Mouse (Mus musculus) neural tube, embryonic 14.5 days (tissue): ENCODE measurements at regions not wholly inside any gene's neighbourhood (a gene's known extent, or its start where the extent isn't known, plus 50 kb on each side); places are given as distances from the start of the nearest gene placed in this dataset.

Experiments
- ATAC-seq: fragments of 200-750 bp; cut with Nextera tagmentation; 2 replicates; pipeline ENCODE4 v1.8.0; 2017; ENCODE audit warnings: low read depth, mild to moderate bottlenecking, moderate TSS enrichment, moderate library complexity
- H3K27ac ChIP-seq: fragments of 300-500 bp; sonication (generic); 2 replicates; pipeline ENCODE4 v1.5.1; 2014; ENCODE audit warnings: low read depth, mild to moderate bottlenecking, control low read depth, low read length, moderate library complexity, mixed read lengths
- H3K27me3 ChIP-seq: fragments of 300-500 bp; sonication (generic); 2 replicates; pipeline ENCODE4 v1.6.1; 2014; ENCODE audit warnings: low read length; ENCODE audit not compliant: control insufficient read depth, insufficient read depth
- H3K36me3 ChIP-seq: fragments of 300-500 bp; sonication (generic); 2 replicates; pipeline ENCODE4 v1.6.1; 2014; ENCODE audit warnings: low read length, mixed read lengths; ENCODE audit not compliant: control insufficient read depth, insufficient read depth
- H3K4me1 ChIP-seq: fragments of 300-500 bp; sonication (generic); 2 replicates; pipeline ENCODE4 v1.6.1; 2014; ENCODE audit warnings: low read length; ENCODE audit not compliant: control insufficient read depth, insufficient read depth
- H3K4me2 ChIP-seq: fragments of 300-500 bp; sonication (generic); 2 replicates; pipeline ENCODE4 v1.6.1; 2014; ENCODE audit warnings: mild to moderate bottlenecking, low read depth, low read length, control low read depth
- H3K4me3 ChIP-seq: fragments of 300-500 bp; sonication (generic); 2 replicates; pipeline ENCODE4 v1.5.1; 2014; ENCODE audit warnings: low read depth, low read length, control low read depth, mixed read lengths
- H3K9ac ChIP-seq: fragments of 300-500 bp; sonication (generic); replicated peaks from 2 replicates; pipeline ENCODE4 v1.6.1; 2014; ENCODE audit warnings: low read depth, mild to moderate bottlenecking, control low read depth, low read length, mixed read lengths
- H3K9me3 ChIP-seq: fragments of 300-500 bp; sonication (generic); 2 replicates; pipeline ENCODE4 v1.6.1; 2016; ENCODE audit warnings: low read length; ENCODE audit not compliant: control insufficient read depth
- WGBS: fragments of 180-500 bp; shearing (Covaris S2); extraction: QIAGEN DNeasy Blood & Tissue Kit; methylation state at CpG from one replicate; pipeline ENCODE4 v1.1.7; 2014; 5-methylcytosine and 5-hydroxymethylcytosine counted together

GRCm38 (mm10) chr4:125917210-125917609 is 107.1 kb upstream of the Csf3r start:
- H3K36me3 ChIP-seq = no peaks in the 10 kb centered on the region
- H3K4me2 ChIP-seq = no peak overlapping the region
- 0 out of 2 replicates have a peak, but pooled peaks cover under 1% of the 10 kb centered on the region for H3K27me3 ChIP-seq
- 16% methylated on average over 6 of the region's 6 CpGs for WGBS
- ATAC-seq = no peak
- no peak overlapping the region for H3K4me3 ChIP-seq
- H3K9me3 ChIP-seq = no peaks in the 10 kb centered on the region
- H3K27ac ChIP-seq = no peak overlapping the region
- no peak overlapping the region for H3K9ac ChIP-seq
- H3K4me1 ChIP-seq = peaks cover 13% of the 10 kb centered on the region

DNA sequence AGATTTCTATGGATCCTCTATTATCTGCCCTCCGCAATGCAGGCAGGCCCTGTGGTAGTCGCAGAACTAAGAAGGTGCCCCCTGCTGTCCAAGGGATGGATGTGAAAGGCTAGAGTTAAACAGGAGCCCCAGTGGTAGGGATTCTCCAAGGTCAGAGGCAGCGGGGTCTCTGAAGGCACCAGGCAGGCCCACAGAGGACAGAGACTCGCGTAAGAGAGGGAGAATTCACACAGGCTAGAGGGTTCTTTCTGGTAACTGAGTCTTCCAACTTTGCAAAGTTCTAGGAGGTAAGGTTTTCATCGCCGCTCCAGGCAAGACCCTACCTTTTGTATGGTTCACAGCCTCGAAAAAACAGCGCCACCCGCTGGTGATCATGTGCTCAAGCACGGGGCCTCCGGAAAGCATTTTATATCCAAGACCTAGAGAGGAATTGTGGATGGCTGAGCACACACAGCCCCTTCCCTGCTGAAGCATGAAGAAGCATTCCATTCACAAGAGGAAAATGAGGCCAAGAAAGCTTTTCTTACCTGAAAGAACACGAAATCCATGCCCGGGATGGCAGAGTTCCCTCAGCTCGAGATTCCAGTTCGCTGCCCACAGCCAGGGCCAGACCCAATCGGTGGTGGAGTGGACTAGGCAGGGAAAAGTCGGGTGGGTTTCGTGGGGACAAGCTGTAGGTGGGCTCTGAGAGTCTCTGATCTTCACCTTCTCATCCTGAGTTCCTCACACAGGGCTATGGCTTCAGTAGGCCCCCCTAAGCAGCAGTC is 102.6 kb upstream of the Csf3r start:
- WGBS = 10% methylated on average over 19 of the region's 19 CpGs
- no peak overlapping the region for H3K4me3 ChIP-seq
- H3K9me3 ChIP-seq = no peaks in the 10 kb centered on the region
- no peaks in the 10 kb centered on the region for H3K36me3 ChIP-seq
- H3K27me3 ChIP-seq = no peaks in the 10 kb centered on the region
- H3K4me2 ChIP-seq = no peak overlapping the region
- H3K9ac ChIP-seq = no peak overlapping the region
- H3K4me1 ChIP-seq = peaks cover 20% of the 10 kb centered on the region
- no peak; the same call in 1 of the 2 replicates for ATAC-seq
- H3K27ac ChIP-seq = no peak overlapping the region

- no peak overlapping the region for H3K4me2 ChIP-seq
- no peak for ATAC-seq
- H3K4me3 ChIP-seq = no peak overlapping the region
- no peaks in the 10 kb centered on the region for H3K9me3 ChIP-seq
- H3K36me3 ChIP-seq = no peaks in the 10 kb centered on the region
- peaks cover 20% of the 10 kb centered on the region for H3K4me1 ChIP-seq
- no peak overlapping the region for H3K27ac ChIP-seq
- H3K9ac ChIP-seq = no peak overlapping the region
- WGBS = 10% methylated on average over 11 of the region's 11 CpGs
- no peaks in the 10 kb centered on the region for H3K27me3 ChIP-seq
These were observed 102.0 kb upstream of the Csf3r start for GRCm38 (mm10) chr4:125922317-125922878.

GRCm38 (mm10) chr4:125923225-125923624 is 101.1 kb upstream of the Csf3r start:
- Histone ChIP-seq H3K4me1 (peaks cover 20% of the 10 kb centered on the region), H3K9me3 (no peaks in the 10 kb centered on the region), H3K36me3 (no peaks in the 10 kb centered on the region), H3K27me3 (no peaks in the 10 kb centered on the region), H3K27ac (no peak overlapping the region), H3K4me3 (no peak overlapping the region), H3K4me2 (no peak overlapping the region), H3K9ac (no peak overlapping the region)
- no peak for ATAC-seq
- 22% methylated on average over 7 of the region's 7 CpGs for WGBS

- H3K4me1 ChIP-seq = peaks cover 12% of the 10 kb centered on the region; the same call in 1 of the 2 replicates
- H3K36me3 ChIP-seq = no peaks in the 10 kb centered on the region
- no peak overlapping the region for H3K4me2 ChIP-seq
- H3K9me3 ChIP-seq = no peaks in the 10 kb centered on the region
- H3K27ac ChIP-seq = no peak overlapping the region
- no peak for ATAC-seq
- H3K4me3 ChIP-seq = no peak overlapping the region
- no peaks in the 10 kb centered on the region for H3K27me3 ChIP-seq
- 39% methylated on average over 4 of the region's 4 CpGs for WGBS
- no peak overlapping the region for H3K9ac ChIP-seq
These were observed 96.2 kb upstream of the Csf3r start for GRCm38 (mm10) chr4:125928196-125928595.

GRCm38 (mm10) chr4:125929122-125929772 is 95.1 kb upstream of the Csf3r start:
- H3K27me3 ChIP-seq = no peaks in the 10 kb centered on the region
- H3K27ac ChIP-seq = no peak overlapping the region
- H3K9me3 ChIP-seq = no peaks in the 10 kb centered on the region
- no peaks in the 10 kb centered on the region for H3K36me3 ChIP-seq
- H3K9ac ChIP-seq = no peak overlapping the region
- no peak overlapping the region for H3K4me2 ChIP-seq
- ATAC-seq = no peak
- peaks cover 7% of the 10 kb centered on the region; the same call in 1 of the 2 replicates for H3K4me1 ChIP-seq
- WGBS = 52% methylated on average over 17 of the region's 17 CpGs
- no peak overlapping the region for H3K4me3 ChIP-seq

GRCm38 (mm10) chr4:125930764-125931163 is 93.6 kb upstream of the Csf3r start:
- Histone ChIP-seq H3K27me3 (no peaks in the 10 kb centered on the region), H3K9me3 (no peaks in the 10 kb centered on the region), H3K36me3 (no peaks in the 10 kb centered on the region), H3K4me3 (no peak overlapping the region), H3K4me2 (no peak overlapping the region), H3K4me1 (peaks cover 7% of the 10 kb centered on the region; the same call in 1 of the 2 replicates), H3K27ac (no peak overlapping the region), H3K9ac (no peak overlapping the region)
- WGBS = 25% methylated on average over 10 of the region's 10 CpGs
- ATAC-seq = no peak

DNA sequence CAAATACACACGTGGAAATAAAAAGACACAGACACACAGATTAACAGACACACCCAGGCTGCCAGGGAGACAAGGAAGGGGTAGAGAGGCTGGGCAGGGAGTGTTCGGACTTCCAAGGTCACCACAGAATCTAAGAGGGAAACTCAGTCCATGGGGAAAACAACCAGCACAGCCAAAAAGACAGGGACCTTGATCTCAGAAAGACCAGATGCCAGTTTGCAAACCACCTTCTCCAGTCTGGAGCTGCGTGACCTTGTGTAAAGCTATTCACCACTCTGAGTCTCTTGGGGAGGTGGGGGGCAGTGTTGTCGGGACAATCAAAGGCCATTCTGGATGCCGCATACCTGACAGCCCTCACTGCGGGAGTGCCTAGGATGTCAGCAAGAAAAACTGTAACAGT is 93.0 kb upstream of the Csf3r start:
- H3K27me3 ChIP-seq = no peaks in the 10 kb centered on the region
- no peaks in the 10 kb centered on the region for H3K9me3 ChIP-seq
- H3K4me3 ChIP-seq = no peak overlapping the region
- no peak for ATAC-seq
- no peak overlapping the region for H3K27ac ChIP-seq
- peaks cover 7% of the 10 kb centered on the region; the same call in 1 of the 2 replicates for H3K4me1 ChIP-seq
- no peak overlapping the region for H3K9ac ChIP-seq
- WGBS = 57% methylated on average over 6 of the region's 6 CpGs
- H3K4me2 ChIP-seq = no peak overlapping the region
- no peaks in the 10 kb centered on the region for H3K36me3 ChIP-seq
